ENCODE assay signal across 20 mouse cellular contexts in genomic region chr15:81985267-81986161, GRCm38 (mm10). TPM values are rescaled to one million over a fixed set of nuclear protein-coding genes. Genes with fewer than 3 reads are reported as not detected.
DNase-seq lines count a peak whose midpoint lies in the region; ATAC-seq and TF ChIP-seq lines count a peak whose summit lies in the region.
"Had no signal": no experiment of that assay in that cellular context is flagged by ENCODE, and none has a peak within 500 bp of the region (broad histone marks: within the 10 kb centered on the region; RNA-seq: fewer than 3 reads in every experiment).

No protein-coding gene starts in this region.

- H3K27me3 ChIP-seq in embryonic facial prominence, embryonic 12.5 days, result no peaks in the 10 kb centered on the region
- no peaks in the 10 kb centered on the region for H3K27me3 ChIP-seq in hindbrain, embryonic 11.5 days (ENCODE audit: control insufficient read depth, insufficient read depth, low read length)
- H3K27me3 ChIP-seq: Patski had no signal

- peak overlapping the region; percentile 76 for H3K27ac ChIP-seq in left cerebral cortex, adult 2 months
- H3K27ac ChIP-seq in embryonic facial prominence, embryonic 12.5 days, result peak overlapping the region; percentile 30; the same call in 1 of the 2 replicates
- no peak overlapping the region for H3K27ac ChIP-seq in hindbrain, embryonic 11.5 days (ENCODE audit: low read depth, low read length)
- H3K27ac ChIP-seq: heart, adult 2 months had no signal

- no peak for DNase-seq in left cerebral cortex, adult 2 months (ENCODE audit: extremely low spot score in 1 of 2, low spot score in 2 of 2)
- DNase-seq in left cerebral cortex, adult 9 months (ENCODE audit: low spot score in 2 of 2), result no peak
- DNase-seq in Muller cell, postnatal 12 days (ENCODE audit: inconsistent ontology term), result peak; percentile 93
- DNase-seq in hindbrain, embryonic 11.5 days (ENCODE audit: low spot score), result peak; percentile 26
- DNase-seq in heart, adult 8-10 months (ENCODE audit: low spot score), result no peak
- DNase-seq in lung, adult 2 months, result no peak
- no peak for DNase-seq in natural killer cell, adult 2 months (ENCODE audit: low spot score in 2 of 2)
- DNase-seq: adrenal gland, postnatal 25 days; heart, adult 2 months; heart, postnatal 4 days; kidney, adult 8-10 months; lung, postnatal 36 days; right cerebral cortex, postnatal 14 days; thymus, postnatal 36 days had no signal

- 56% methylated on average over 2 of the region's 2 CpGs for WGBS in embryonic facial prominence, embryonic 12.5 days
- whole genome bisulfite sequencing in hindbrain, embryonic 11.5 days, result 56% methylated on average over 2 of the region's 2 CpGs
- WGBS in lung, adult 2 months, result 67% methylated on average over 2 of the region's 2 CpGs

- no peaks in the 10 kb centered on the region for H3K9me3 ChIP-seq in embryonic facial prominence, embryonic 12.5 days
- no peaks in the 10 kb centered on the region for H3K9me3 ChIP-seq in hindbrain, embryonic 11.5 days (ENCODE audit: control insufficient read depth, low read length)

- no peak overlapping the region for H3K4me2 ChIP-seq in embryonic facial prominence, embryonic 12.5 days (replicated peaks)
- H3K4me2 ChIP-seq in hindbrain, embryonic 11.5 days (replicated peaks; ENCODE audit: low read depth, low read length), result no peak overlapping the region

- H3K4me3 ChIP-seq in left cerebral cortex, adult 2 months, result no peak overlapping the region
- H3K4me3 ChIP-seq in embryonic facial prominence, embryonic 12.5 days, result no peak overlapping the region
- H3K4me3 ChIP-seq in hindbrain, embryonic 11.5 days (ENCODE audit: low read depth, low read length), result no peak overlapping the region
- H3K4me3 ChIP-seq in lung, adult 2 months (replicated peaks; ENCODE audit: extremely low read depth, low read depth, low read length), result no peak overlapping the region
- H3K4me3 ChIP-seq: heart, adult 2 months had no signal

- no peak for ATAC-seq in embryonic facial prominence, embryonic 12.5 days (ENCODE audit: insufficient number of reproducible peaks, insufficient read depth, low FRiP score, low TSS enrichment)
- ATAC-seq in hindbrain, embryonic 11.5 days (ENCODE audit: low FRiP score), result no peak
- ATAC-seq: Patski had no signal

- no peak overlapping the region for H3K9ac ChIP-seq in embryonic facial prominence, embryonic 12.5 days
- no peak overlapping the region for H3K9ac ChIP-seq in hindbrain, embryonic 11.5 days (ENCODE audit: low read depth, low read length)

- H3K36me3 ChIP-seq in embryonic facial prominence, embryonic 12.5 days, result no peaks in the 10 kb centered on the region
- H3K36me3 ChIP-seq in hindbrain, embryonic 11.5 days (ENCODE audit: control insufficient read depth, insufficient read depth, low read length), result no peaks in the 10 kb centered on the region

- no peak for TF ChIP-seq POLR2A in lung, adult 2 months (IDR thresholded peaks at IDR 0.05; ENCODE audit: borderline replicate concordance, extremely low read depth, low read depth, low read length)

- TF ChIP-seq CTCF in left cerebral cortex, adult 2 months (IDR thresholded peaks at IDR 0.05), result no peak
- TF ChIP-seq CTCF in lung, adult 2 months (IDR thresholded peaks at IDR 0.05; ENCODE audit: insufficient read depth, low read length), result no peak

- no peaks in the 10 kb centered on the region for H3K4me1 ChIP-seq in embryonic facial prominence, embryonic 12.5 days
- 0 out of 2 replicates have a peak, but pooled peaks cover 2% of the 10 kb centered on the region for H3K4me1 ChIP-seq in hindbrain, embryonic 11.5 days (replicated peaks; ENCODE audit: control insufficient read depth, insufficient read depth, low read length)
- peaks cover 3% of the 10 kb centered on the region for H3K4me1 ChIP-seq in lung, adult 2 months (ENCODE audit: control insufficient read depth, insufficient read depth, low read length)

- intact Hi-C loops in left cerebral cortex, adult 2 months (cut with DNase I), result no loop called here

RNA-seq across cellular contexts. Expression of gene Xrcc6, which starts 2.1 kb away (rescaled TPM):
- 10 to 100 TPM; 22.5 to 29.7 TPM for total RNA-seq in left cerebral cortex, adult 2 months (2021)
- polyA plus RNA-seq in embryonic facial prominence, embryonic 12.5 days (2016; fragmentation: Nextera tagmentation; extraction: Ambion mirVana), result 85.8 and 88.3 TPM in 2 replicates
- polyA plus RNA-seq in hindbrain, embryonic 11.5 days (2014; fragmentation: Nextera tagmentation; extraction: Ambion mirVana), result 62.4 and 66.6 TPM in 2 replicates
- 10 to 100 TPM; 20.9 to 28.1 (median 26.8) TPM for total RNA-seq in heart, adult 8-10 months (2022)
- polyA plus RNA-seq in lung, adult 2 months (2012; rRNA removed), result 11.5 and 13.3 TPM in 2 replicates

RNA-seq across cellular contexts. Expression of gene 1700029P11Rik, which starts 5.2 kb away (rescaled TPM):
- total RNA-seq in left cerebral cortex, adult 2 months (2021), result not detected
- not detected in 2 replicates for polyA plus RNA-seq in embryonic facial prominence, embryonic 12.5 days (2016; fragmentation: Nextera tagmentation; extraction: Ambion mirVana)
- not detected in 2 replicates for polyA plus RNA-seq in hindbrain, embryonic 11.5 days (2014; fragmentation: Nextera tagmentation; extraction: Ambion mirVana)
- total RNA-seq in heart, adult 8-10 months (2022), result not detected
- not detected in 2 replicates for polyA plus RNA-seq in lung, adult 2 months (2012; rRNA removed)
- total RNA-seq: adrenal gland, postnatal 25 days; common myeloid progenitor, adult 5-6 weeks; heart, adult 2 months; heart, postnatal 4 days; left cerebral cortex, postnatal 14 days; liver, adult 2 months had no signal
- polyA plus RNA-seq: frontal cortex, adult 2 months; heart, adult 2 months; liver, adult 2 months; Patski had no signal

RNA-seq across cellular contexts. Expression of gene Pmm1, which starts 24.8 kb away (rescaled TPM):
- total RNA-seq in left cerebral cortex, adult 2 months (2021), result 100 to 1,000 TPM; 199 to 206 TPM
- polyA plus RNA-seq in embryonic facial prominence, embryonic 12.5 days (2016; fragmentation: Nextera tagmentation; extraction: Ambion mirVana), result 25.5 and 26.0 TPM in 2 replicates
- polyA plus RNA-seq in hindbrain, embryonic 11.5 days (2014; fragmentation: Nextera tagmentation; extraction: Ambion mirVana), result 31.1 and 33.7 TPM in 2 replicates
- total RNA-seq in heart, adult 8-10 months (2022), result 10 to 100 TPM; 25.4 to 39.1 (median 28.2) TPM
- 35.6 and 41.0 TPM in 2 replicates for polyA plus RNA-seq in lung, adult 2 months (2012; rRNA removed)

RNA-seq across cellular contexts. Expression of gene Desi1, which starts 48.1 kb away (rescaled TPM):
- 10 to 100 TPM; 88.0 to 95.6 TPM for total RNA-seq in left cerebral cortex, adult 2 months (2021)
- polyA plus RNA-seq in embryonic facial prominence, embryonic 12.5 days (2016; fragmentation: Nextera tagmentation; extraction: Ambion mirVana), result 31.6 and 34.0 TPM in 2 replicates
- polyA plus RNA-seq in hindbrain, embryonic 11.5 days (2014; fragmentation: Nextera tagmentation; extraction: Ambion mirVana), result 32.6 and 35.6 TPM in 2 replicates
- total RNA-seq in heart, adult 8-10 months (2022), result 10 to 100 TPM; 19.5 to 33.9 (median 28.2) TPM
- polyA plus RNA-seq in lung, adult 2 months (2012; rRNA removed), result 24.0 and 31.1 TPM in 2 replicates

RNA-seq across cellular contexts. Expression of gene Csdc2, which starts 49.0 kb away (rescaled TPM):
- total RNA-seq in left cerebral cortex, adult 2 months (2021), result 10 to 100 TPM; 91.2 to 97.6 TPM
- 12.8 and 15.9 TPM in 2 replicates for polyA plus RNA-seq in embryonic facial prominence, embryonic 12.5 days (2016; fragmentation: Nextera tagmentation; extraction: Ambion mirVana)
- polyA plus RNA-seq in hindbrain, embryonic 11.5 days (2014; fragmentation: Nextera tagmentation; extraction: Ambion mirVana), result 25.2 and 25.7 TPM in 2 replicates
- total RNA-seq in heart, adult 8-10 months (2022), result 100 to 1,000 TPM in 1 of 4 experiments, 10 to 100 TPM in 3; 64.7 to 103 (median 72.9) TPM
- 8.0 and 9.7 TPM in 2 replicates for polyA plus RNA-seq in lung, adult 2 months (2012; rRNA removed)
- total RNA-seq: common myeloid progenitor, adult 5-6 weeks had no signal

Comparison
In these comparisons a context has a peak if more than half of its experiments do, and no peak if none do; other contexts are left out.
1. DNase-seq: peak in Muller cell, postnatal 12 days (single experiment) and hindbrain, embryonic 11.5 days (single experiment); none in left cerebral cortex, adult 2 months (0 of 2), left cerebral cortex, adult 9 months (0 of 2), heart, adult 8-10 months (single experiment), lung, adult 2 months (single experiment) and natural killer cell, adult 2 months (0 of 2).